Mouse (Mus musculus): ENCODE results near the gene Gm3147.
"Not testable (repeated sequence)": the region's sequence is repeated elsewhere in the genome, so short reads cannot be mapped to it uniquely, and the experiment has no call there.

Gm3147 gene

GRCm38 (mm10) chr5:94616242-94616641 lies at the start of gene Gm3147:
Gene Gm3147 (minus strand): TSS chr5:94616342.
- in situ Hi-C loops (cut with MboI) = not testable (repeated sequence)

- in situ Hi-C loops (cut with MboI) = not testable (repeated sequence)
Observed at GRCm38 (mm10) chr5:94648082-94648481, 31.9 kb upstream of the Gm3147 start, which contains the start of gene Gm6205. Gene Gm6205 (plus strand): TSS chr5:94648382.

GRCm38 (mm10) chr5:94623679-94624078 lies 7.5 kb upstream of the Gm3147 start, which contains the start of gene Gm6509:
Gene Gm6509 (plus strand): TSS chr5:94623979.
- in situ Hi-C loops (cut with MboI) = not testable (repeated sequence)
